Mouse (Mus musculus) neural tube, embryonic 15.5 days (tissue): Measurements from ENCODE around the gene Nme9. TPM values are rescaled to one million over a fixed set of nuclear protein-coding genes. Genes with fewer than 3 reads are reported as not detected.

Experiments
- ATAC-seq: fragments of 200-750 bp; cut with Nextera tagmentation; 2 replicates; pipeline ENCODE4 v1.8.0; 2017; ENCODE audit warnings: mild to moderate bottlenecking, moderate TSS enrichment, moderate library complexity; ENCODE audit not compliant: low FRiP score
- H3K27ac ChIP-seq: fragments of 300-500 bp; sonication (generic); replicated peaks from 2 replicates; pipeline ENCODE4 v1.5.1; 2015; ENCODE audit warnings: mild to moderate bottlenecking, inconsistent platforms
- H3K27me3 ChIP-seq: fragments of 300-500 bp; sonication (generic); replicated peaks from 2 replicates; pipeline ENCODE4 v1.6.1; 2015; ENCODE audit warnings: inconsistent platforms
- H3K36me3 ChIP-seq: fragments of 300-500 bp; sonication (generic); 2 replicates; pipeline ENCODE4 v1.6.1; 2015; ENCODE audit warnings: inconsistent platforms
- H3K4me1 ChIP-seq: fragments of 300-500 bp; sonication (generic); 2 replicates; pipeline ENCODE4 v1.6.1; 2015; ENCODE audit warnings: inconsistent platforms
- H3K4me2 ChIP-seq: fragments of 300-500 bp; sonication (generic); 2 replicates; pipeline ENCODE4 v1.6.1; 2015; ENCODE audit warnings: inconsistent platforms, mild to moderate bottlenecking, moderate library complexity
- H3K4me3 ChIP-seq: fragments of 300-500 bp; sonication (generic); replicated peaks from 2 replicates; pipeline ENCODE4 v1.5.1; 2015; ENCODE audit warnings: mild to moderate bottlenecking, inconsistent platforms
- H3K9ac ChIP-seq: fragments of 300-500 bp; sonication (generic); replicated peaks from 2 replicates; pipeline ENCODE4 v1.6.1; 2015; ENCODE audit warnings: mild to moderate bottlenecking, inconsistent platforms
- H3K9me3 ChIP-seq: fragments of 300-500 bp; sonication (generic); replicated peaks from 2 replicates; pipeline ENCODE4 v1.6.1; 2016; ENCODE audit warnings: inconsistent platforms
- WGBS: fragments of 180-500 bp; shearing (Covaris S2); methylation state at CpG from one replicate; pipeline ENCODE4 v1.1.7; 2015; ENCODE audit warnings: mixed read lengths; 5-methylcytosine and 5-hydroxymethylcytosine counted together
- polyA plus RNA-seq: library from polyadenylated mRNA; unstranded; fragments of >200 nt; fragmentation: Nextera tagmentation; extraction: Ambion mirVana; gene quantifications from 2 replicates; pipeline ENCODE4 v1.2.1, GENCODE M21; 2015

The Nme9 gene
- polyA plus RNA-seq, 1 experiment from 2014 or later: 0.13 TPM

- H3K36me3 ChIP-seq: no peaks in the 10 kb centered on the region
- 55% methylated on average over 9 of the region's 9 CpGs for WGBS
- no peak for ATAC-seq
- no peaks in the 10 kb centered on the region for H3K9me3 ChIP-seq
- H3K27ac ChIP-seq: 0 out of 2 replicates have a peak overlapping the region, but pooled peaks have one; percentile 41
- H3K4me2 ChIP-seq: no peak overlapping the region
- no peaks in the 10 kb centered on the region for H3K27me3 ChIP-seq
- no peak overlapping the region for H3K4me3 ChIP-seq
- H3K9ac ChIP-seq: no peak overlapping the region
- H3K4me1 ChIP-seq: peaks cover 30% of the 10 kb centered on the region
These were observed 26.0 kb upstream of the Nme9 start for GRCm38 (mm10) chr9:99425262-99425661.

GRCm38 (mm10) chr9:99428601-99429331 is 22.5 kb upstream of the Nme9 start:
- Histone ChIP-seq H3K27ac (no peak overlapping the region; the same call in 1 of the 2 replicates), H3K27me3 (no peaks in the 10 kb centered on the region), H3K4me2 (no peak overlapping the region), H3K9me3 (no peaks in the 10 kb centered on the region), H3K36me3 (no peaks in the 10 kb centered on the region), H3K9ac (no peak overlapping the region), H3K4me1 (peaks cover 34% of the 10 kb centered on the region), H3K4me3 (no peak overlapping the region)
- no peak for ATAC-seq
- 78% methylated on average over 11 of the region's 11 CpGs for WGBS

GRCm38 (mm10) chr9:99429845-99430244 is 21.4 kb upstream of the Nme9 start:
- no peaks in the 10 kb centered on the region for H3K9me3 ChIP-seq
- H3K4me1 ChIP-seq: peaks cover 35% of the 10 kb centered on the region
- 78% methylated on average over 3 of the region's 3 CpGs for WGBS
- H3K4me3 ChIP-seq: no peak overlapping the region
- no peaks in the 10 kb centered on the region for H3K36me3 ChIP-seq
- H3K27ac ChIP-seq: no peak overlapping the region
- H3K9ac ChIP-seq: no peak overlapping the region
- no peaks in the 10 kb centered on the region for H3K27me3 ChIP-seq
- no peak for ATAC-seq
- H3K4me2 ChIP-seq: no peak overlapping the region

GRCm38 (mm10) chr9:99430806-99431205 is 20.5 kb upstream of the Nme9 start:
- no peak overlapping the region for H3K4me2 ChIP-seq
- H3K36me3 ChIP-seq: no peaks in the 10 kb centered on the region
- no peak overlapping the region for H3K9ac ChIP-seq
- WGBS: 84% methylated on average over 6 of the region's 6 CpGs
- peaks cover 33% of the 10 kb centered on the region for H3K4me1 ChIP-seq
- no peaks in the 10 kb centered on the region for H3K9me3 ChIP-seq
- H3K27ac ChIP-seq: no peak overlapping the region
- no peak for ATAC-seq
- no peak overlapping the region for H3K4me3 ChIP-seq
- H3K27me3 ChIP-seq: no peaks in the 10 kb centered on the region

- H3K4me2 ChIP-seq: no peak overlapping the region
- H3K4me3 ChIP-seq: no peak overlapping the region
- H3K9me3 ChIP-seq: no peaks in the 10 kb centered on the region
- no peak overlapping the region for H3K9ac ChIP-seq
- H3K4me1 ChIP-seq: peaks cover 32% of the 10 kb centered on the region
- H3K36me3 ChIP-seq: no peaks in the 10 kb centered on the region
- no peak overlapping the region for H3K27ac ChIP-seq
- no peaks in the 10 kb centered on the region for H3K27me3 ChIP-seq
- WGBS: 94% methylated on average over 8 of the region's 8 CpGs
- no peak for ATAC-seq
These were observed 19.9 kb upstream of the Nme9 start for GRCm38 (mm10) chr9:99431346-99431745.

GRCm38 (mm10) chr9:99431963-99432362 is 19.3 kb upstream of the Nme9 start:
- H3K36me3 ChIP-seq: no peaks in the 10 kb centered on the region
- no peaks in the 10 kb centered on the region for H3K27me3 ChIP-seq
- no peaks in the 10 kb centered on the region for H3K9me3 ChIP-seq
- no peak overlapping the region for H3K27ac ChIP-seq
- ATAC-seq: no peak
- no peak overlapping the region for H3K4me3 ChIP-seq
- no peak overlapping the region for H3K9ac ChIP-seq
- H3K4me2 ChIP-seq: no peak overlapping the region
- H3K4me1 ChIP-seq: peaks cover 34% of the 10 kb centered on the region
- WGBS: 79% methylated on average over 6 of the region's 6 CpGs

GRCm38 (mm10) chr9:99432478-99432877 is 18.8 kb upstream of the Nme9 start:
- Histone ChIP-seq H3K27ac (no peak overlapping the region), H3K4me2 (no peak overlapping the region), H3K9me3 (no peaks in the 10 kb centered on the region), H3K4me3 (no peak overlapping the region), H3K36me3 (no peaks in the 10 kb centered on the region), H3K27me3 (no peaks in the 10 kb centered on the region), H3K4me1 (peaks cover 39% of the 10 kb centered on the region), H3K9ac (no peak overlapping the region)
- no peak for ATAC-seq
- WGBS: 92% methylated on average over 4 of the region's 4 CpGs

GRCm38 (mm10) chr9:99434892-99435618 is 16.2 kb upstream of the Nme9 start:
- Histone ChIP-seq H3K9me3 (no peaks in the 10 kb centered on the region), H3K36me3 (no peaks in the 10 kb centered on the region), H3K27me3 (peaks cover 9% of the 10 kb centered on the region), H3K4me1 (peaks cover 44% of the 10 kb centered on the region), H3K4me2 (peak overlapping the region; percentile 91), H3K27ac (peak overlapping the region; percentile 92), H3K4me3 (peak overlapping the region; percentile 83), H3K9ac (peak overlapping the region; percentile 93)
- WGBS: 15% methylated on average over 14 of the region's 14 CpGs
- peak; percentile 51; the same call in 1 of the 2 replicates for ATAC-seq

GRCm38 (mm10) chr9:99435619-99436181 is 15.6 kb upstream of the Nme9 start:
- Histone ChIP-seq H3K9me3 (no peaks in the 10 kb centered on the region), H3K36me3 (no peaks in the 10 kb centered on the region), H3K27me3 (peaks cover 9% of the 10 kb centered on the region), H3K4me1 (peaks cover 44% of the 10 kb centered on the region), H3K27ac (peak overlapping the region; percentile 92), H3K4me2 (peak overlapping the region; percentile 91), H3K9ac (peak overlapping the region; percentile 93), H3K4me3 (peak overlapping the region; percentile 83)
- 12% methylated on average over 16 of the region's 16 CpGs for WGBS
- ATAC-seq: peak; percentile 55

GRCm38 (mm10) chr9:99436182-99437030 is 14.9 kb upstream of the Nme9 start:
- Histone ChIP-seq H3K36me3 (no peaks in the 10 kb centered on the region), H3K9me3 (no peaks in the 10 kb centered on the region), H3K4me1 (peaks cover 44% of the 10 kb centered on the region), H3K27me3 (peaks cover 9% of the 10 kb centered on the region), H3K4me2 (peak overlapping the region; percentile 91), H3K9ac (peak overlapping the region; percentile 93), H3K4me3 (peak overlapping the region; percentile 83), H3K27ac (peak overlapping the region; percentile 92)
- ATAC-seq: peak; percentile 78
- under 1% methylated on average over 85 of the region's 86 CpGs for WGBS
